Mouse (Mus musculus) macrophage (primary cell): ENCODE results near the gene Gm12666. TPM values are rescaled to one million over a fixed set of nuclear protein-coding genes. Genes with fewer than 3 reads are reported as not detected.
"Not testable (repeated sequence)": the region's sequence is repeated elsewhere in the genome, so short reads cannot be mapped to it uniquely, and the experiment has no call there.

ENCODE experiments used
- H3K27ac ChIP-seq: fragments of 350-480 bp; formaldehyde crosslinking; 2 replicates; pipeline ENCODE4 v1.9.0; 2021
- H3K36me3 ChIP-seq: fragments of 350-480 bp; formaldehyde crosslinking; 2 replicates; pipeline ENCODE4 v1.9.0; 2021; ENCODE audit errors: inconsistent target
- H3K4me3 ChIP-seq: fragments of 350-480 bp; formaldehyde crosslinking; 2 replicates; pipeline ENCODE4 v1.9.0; 2021; ENCODE audit errors: inconsistent target
- H3K79me2 ChIP-seq: fragments of 350-480 bp; formaldehyde crosslinking; 2 replicates; pipeline ENCODE4 v1.9.0; 2021; ENCODE audit errors: inconsistent target
- WGBS: methylation state at CpG from one replicate; pipeline ENCODE4 v1.1.7; 2026; ENCODE audit warnings: inconsistent platforms; ENCODE audit not compliant: missing documents; 5-methylcytosine and 5-hydroxymethylcytosine counted together
- polyA plus RNA-seq: library from polyadenylated mRNA; stranded (reverse); fragments of 250-400 nt; gene quantifications from 3 replicates; pipeline ENCODE4 v1.2.4, GENCODE M21; 2018; ENCODE audit warnings: inconsistent platforms
- total RNA-seq, 78 experiments: library from RNA; depleted of rRNA; stranded (reverse); fragments of 250-400 nt; gene quantifications; 1 replicate in 9 of 78; 2 replicates in 24 of 78; 3 replicates in 43 of 78; 4 replicates in 2 of 78; pipeline ENCODE4 v1.2.4; 2018; ENCODE audit warnings: inconsistent platforms in 56 of 78

Gene Gm12666
- not detected for total RNA-seq (2018; cell fraction: chromatin; rRNA removed)
- total RNA-seq (2018; cell fraction: cytosol; rRNA removed), result not detected
- total RNA-seq (2018; cell fraction: nucleus; rRNA removed), result not detected
- polyA plus RNA-seq, result not detected in 3 replicates

DNA sequence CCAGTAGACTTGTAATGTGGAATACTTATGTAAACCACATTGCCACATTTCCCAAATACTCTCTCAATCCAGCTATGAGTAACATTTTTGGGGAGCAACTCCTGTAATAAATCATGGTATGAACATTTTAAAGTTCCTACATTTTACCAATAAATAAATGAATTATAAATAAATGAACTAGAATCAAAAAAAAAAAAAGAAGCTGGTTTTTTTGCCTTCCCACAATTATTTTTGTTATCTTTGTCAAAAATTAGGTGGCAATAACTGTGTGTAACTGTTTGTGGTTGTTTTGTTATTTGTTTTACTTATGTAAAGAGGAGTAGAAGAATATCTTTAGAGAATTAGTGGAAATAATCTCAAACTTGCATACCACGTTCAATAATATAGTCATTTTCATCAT, at the start of gene Gm12666:
Gene Gm12666, minus strand, starts transcription at position 101 of the 400 bp plus-strand sequence.
- WGBS, result 100% methylated on average over 1 of the region's 1 CpGs
- not testable (repeated sequence) for H3K4me3 ChIP-seq, H3K36me3 ChIP-seq, H3K27ac ChIP-seq, H3K79me2 ChIP-seq

DNA sequence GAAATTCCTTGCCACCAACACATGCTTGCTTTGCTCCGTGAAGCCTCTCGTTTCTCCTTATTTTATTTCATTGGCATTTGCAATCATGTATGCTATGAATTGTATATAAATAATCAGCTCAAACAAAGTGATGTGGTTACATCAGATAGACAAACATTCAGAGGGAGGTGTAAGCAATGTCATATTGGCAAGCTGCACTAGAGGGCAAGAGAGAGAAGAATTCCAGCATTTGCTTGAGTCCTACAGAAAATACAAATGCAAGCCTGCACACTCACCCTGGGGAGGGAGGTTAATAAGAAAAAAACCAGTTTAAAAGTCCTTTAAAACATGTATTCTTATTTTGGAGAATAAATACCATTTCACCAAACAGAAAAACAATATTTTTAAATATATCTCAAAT, 34.8 kb upstream of the Gm12666 start:
- H3K36me3 ChIP-seq, result no peaks in the 10 kb centered on the region
- no peak overlapping the region for H3K27ac ChIP-seq
- H3K4me3 ChIP-seq, result no peak overlapping the region
- H3K79me2 ChIP-seq, result no peaks in the 10 kb centered on the region
- 89% methylated on average over 2 of the region's 2 CpGs for WGBS

DNA sequence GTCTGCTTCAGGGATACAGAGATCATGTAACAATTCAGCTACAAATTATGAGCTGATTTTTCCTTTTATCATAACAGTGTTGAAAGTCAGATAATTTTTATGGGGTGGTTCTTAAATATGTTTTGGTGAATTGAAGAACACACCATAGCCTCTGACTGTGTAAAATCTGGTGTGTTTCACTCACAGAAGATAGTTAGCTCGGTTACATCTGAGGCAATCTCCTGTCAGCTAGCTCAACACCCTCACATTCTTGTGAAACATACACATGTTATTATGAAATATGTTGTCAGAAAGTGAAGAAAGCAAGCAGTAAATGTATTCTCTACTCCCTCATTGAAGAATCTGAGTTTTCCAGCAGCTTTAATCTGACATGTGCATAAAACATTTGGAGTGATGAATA, 24.7 kb upstream of the Gm12666 start:
- WGBS, result 43% methylated on average over 1 of the region's 1 CpGs
- no peaks in the 10 kb centered on the region for H3K79me2 ChIP-seq
- H3K36me3 ChIP-seq, result no peaks in the 10 kb centered on the region
- no peak overlapping the region for H3K4me3 ChIP-seq
- no peak overlapping the region for H3K27ac ChIP-seq

DNA sequence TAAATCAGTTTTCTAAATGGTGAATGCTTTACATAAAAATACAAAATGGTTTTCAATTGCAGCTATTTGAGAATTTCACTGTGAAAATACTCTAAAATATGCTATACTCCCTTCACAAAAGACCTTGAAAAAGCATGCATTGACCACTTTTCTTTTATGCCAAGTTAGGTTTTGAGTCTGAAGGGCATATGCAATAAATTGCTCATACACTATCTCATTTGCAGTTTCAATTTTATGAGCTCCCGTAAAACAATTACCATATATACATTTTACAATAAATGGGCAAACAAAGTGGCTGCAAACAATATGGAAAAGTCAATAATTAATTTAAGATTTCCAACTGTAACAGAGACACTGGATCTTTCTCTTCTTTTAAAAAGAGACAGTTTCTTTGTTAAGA, 38.9 kb downstream of the Gm12666 start:
- 89% methylated on average over 1 of the region's 1 CpGs for whole genome bisulfite sequencing

DNA sequence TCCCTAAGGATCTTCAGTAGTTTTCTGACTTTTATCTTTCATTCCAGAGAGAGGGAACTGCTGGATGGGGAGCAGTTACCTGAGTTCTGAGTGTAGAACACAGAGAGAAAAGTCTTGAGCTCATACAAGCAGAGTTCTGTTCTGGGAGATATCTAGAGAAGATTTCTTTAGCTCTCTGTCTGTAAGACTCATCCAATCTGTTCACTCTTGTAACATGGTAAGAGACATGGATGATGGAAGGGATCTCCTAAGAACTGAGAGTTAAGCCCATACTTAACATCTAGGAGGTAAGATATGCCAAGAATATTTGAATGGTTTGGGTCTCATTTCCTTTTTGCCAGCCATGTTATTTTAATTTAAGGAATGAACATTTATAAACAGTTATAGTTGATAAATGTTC, 44.4 kb downstream of the Gm12666 start, which contains the start of gene Izumo3:
Gene Izumo3, minus strand, starts transcription at position 101 of the 400 bp plus-strand sequence.
- no peak within 1 kb of the TSS for H3K27ac ChIP-seq
- H3K4me3 ChIP-seq, result no peak within 1 kb of the TSS
- H3K36me3 ChIP-seq, result no peaks in the 10 kb centered on the region
- H3K79me2 ChIP-seq, result no peaks in the 10 kb centered on the region

More for the DNA sequence above, 38.9 kb downstream of the Gm12666 start:
- Histone ChIP-seq H3K4me3 (no peak overlapping the region), H3K27ac (no peak overlapping the region), H3K36me3 (no peaks in the 10 kb centered on the region), H3K79me2 (no peaks in the 10 kb centered on the region)

Other genes with a start within 250 kb of the Gm12666 start
- not detected in 3 replicates for gene Izumo3, start 44.5 kb downstream of the Gm12666 start, polyA plus RNA-seq